ENCODE assay signal across 13 mouse cellular contexts in the genomic region with DNA sequence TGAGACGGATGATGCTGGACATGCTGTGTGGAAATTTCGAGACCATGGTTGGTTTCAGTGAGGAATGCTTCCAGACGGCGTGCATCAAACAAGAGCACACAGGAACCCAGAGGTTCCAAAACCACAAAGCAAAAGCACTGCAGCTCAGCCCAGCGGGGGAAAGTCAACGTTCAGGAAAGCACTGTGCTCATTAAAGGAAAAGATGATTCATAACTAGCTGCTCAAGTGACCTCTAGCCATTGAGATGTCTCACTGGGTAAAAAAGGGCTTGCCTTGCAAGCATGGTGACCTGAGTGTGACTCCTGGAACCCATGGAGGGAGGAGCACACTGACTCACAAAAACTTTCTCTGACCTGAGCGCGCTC. TPM values are rescaled to one million over a fixed set of nuclear protein-coding genes. Genes with fewer than 3 reads are reported as not detected.
A peak's percentile ranks its signal among the peaks of the same experiment; 100 is the strongest.
DNase-seq lines count a peak whose midpoint lies in the region; ATAC-seq and TF ChIP-seq lines count a peak whose summit lies in the region.
"Had no signal": no experiment of that assay in that cellular context is flagged by ENCODE, and none has a peak within 500 bp of the region (broad histone marks: within the 10 kb centered on the region; RNA-seq: fewer than 3 reads in every experiment).

No protein-coding gene starts in this region.

- peak overlapping the region; percentile 31 for H3ac ChIP-seq in C2C12 (ENCODE audit: control insufficient read depth, insufficient read length, low read depth)

- no peak overlapping the region for H3K4me3 ChIP-seq in kidney, postnatal 0 days (replicated peaks; ENCODE audit: low read depth, low read length)
- H3K4me3 ChIP-seq in C2C12 (ENCODE audit: insufficient read depth, poor library complexity, severe bottlenecking) (no peak overlapping the region), E14TG2a.4 (replicated peaks; ENCODE audit: low read length) (peak overlapping the region; percentile 32)
- H3K4me3 ChIP-seq in liver, postnatal 0 days (ENCODE audit: low read depth, low read length): no peak overlapping the region
- H3K4me3 ChIP-seq in heart, embryonic 12.5 days: no peak overlapping the region
- H3K4me3 ChIP-seq: erythroblast, embryonic 14.5 days; heart, embryonic 10.5 days; intestine, embryonic 15.5 days; limb, embryonic 10.5 days had no signal

- 0 out of 2 replicates have a peak, but pooled peaks cover 6% of the 10 kb centered on the region for H3K4me1 ChIP-seq in kidney, postnatal 0 days (replicated peaks; ENCODE audit: insufficient read depth, low read length)
- H3K4me1 ChIP-seq in E14TG2a.4 (replicated peaks; ENCODE audit: low read depth, low read length): peaks cover 75% of the 10 kb centered on the region
- H3K4me1 ChIP-seq in liver, postnatal 0 days (ENCODE audit: insufficient read depth): peaks cover 7% of the 10 kb centered on the region
- peaks cover 16% of the 10 kb centered on the region; the same call in 1 of the 2 replicates for H3K4me1 ChIP-seq in heart, embryonic 12.5 days (replicated peaks)

- H3K9ac ChIP-seq in kidney, postnatal 0 days (ENCODE audit: low read depth, low read length): no peak overlapping the region
- no peak overlapping the region for H3K9ac ChIP-seq in liver, postnatal 0 days (replicated peaks)
- no peak overlapping the region for H3K9ac ChIP-seq in heart, embryonic 12.5 days
- H3K9ac ChIP-seq: intestine, embryonic 15.5 days had no signal

- no peaks in the 10 kb centered on the region for H3K9me3 ChIP-seq in kidney, postnatal 0 days (replicated peaks; ENCODE audit: low read length)
- no peaks in the 10 kb centered on the region for H3K9me3 ChIP-seq in E14TG2a.4 (ENCODE audit: low read length)
- no peaks in the 10 kb centered on the region for H3K9me3 ChIP-seq in liver, postnatal 0 days (ENCODE audit: low read length)
- H3K9me3 ChIP-seq in heart, embryonic 12.5 days (replicated peaks): no peaks in the 10 kb centered on the region
- H3K9me3 ChIP-seq: heart, embryonic 10.5 days; intestine, embryonic 15.5 days; limb, embryonic 10.5 days had no signal

- no peak for TF ChIP-seq CTCF in kidney, postnatal 0 days (IDR thresholded peaks at IDR 0.05; ENCODE audit: low read depth)
- TF ChIP-seq CTCF in C2C12 (IDR thresholded peaks at IDR 0.05; ENCODE audit: control insufficient read depth, insufficient read depth, insufficient read length): no peak
- no peak for TF ChIP-seq CTCF in E14TG2a.4 (conservative IDR thresholded peaks at IDR 0.05; ENCODE audit: low read length)
- no peak for TF ChIP-seq CTCF in liver, postnatal 0 days (IDR thresholded peaks at IDR 0.05; ENCODE audit: low read depth)

- no peak overlapping the region for H3K4me2 ChIP-seq in kidney, postnatal 0 days (ENCODE audit: low read length)
- peak overlapping the region; percentile 4; the same call in 1 of the 2 replicates for H3K4me2 ChIP-seq in liver, postnatal 0 days (ENCODE audit: low read depth, low read length)
- H3K4me2 ChIP-seq in heart, embryonic 12.5 days: no peak overlapping the region
- H3K4me2 ChIP-seq: intestine, embryonic 15.5 days had no signal

- no peak for TF ChIP-seq EP300 in liver, postnatal 0 days (IDR thresholded peaks at IDR 0.05; ENCODE audit: low read depth)

- no peaks in the 10 kb centered on the region for H3K27me3 ChIP-seq in kidney, postnatal 0 days (ENCODE audit: insufficient read depth, low read length)
- H3K27me3 ChIP-seq in C2C12 (ENCODE audit: control insufficient read depth, insufficient read depth, insufficient read length): no peaks in the 10 kb centered on the region
- H3K27me3 ChIP-seq in E14TG2a.4 (ENCODE audit: insufficient read depth, low read length): no peaks in the 10 kb centered on the region
- no peaks in the 10 kb centered on the region for H3K27me3 ChIP-seq in liver, postnatal 0 days (ENCODE audit: insufficient read depth, low read length)
- H3K27me3 ChIP-seq in heart, embryonic 12.5 days (replicated peaks): no peaks in the 10 kb centered on the region
- H3K27me3 ChIP-seq: intestine, embryonic 15.5 days had no signal

- H3K79me3 ChIP-seq in C2C12 (ENCODE audit: low read depth): peaks cover 10% of the 10 kb centered on the region

- H3K79me2 ChIP-seq in C2C12 (ENCODE audit: control insufficient read depth, insufficient read depth): peaks cover 58% of the 10 kb centered on the region

- ATAC-seq in kidney, postnatal 0 days (replicated peaks; ENCODE audit: low FRiP score, low read depth): peak; percentile 5; the same call in 1 of the 2 replicates
- ATAC-seq in liver, postnatal 0 days: no peak
- ATAC-seq in heart, embryonic 12.5 days (ENCODE audit: insufficient number of reproducible peaks, low FRiP score): no peak
- ATAC-seq: intestine, embryonic 15.5 days had no signal

- peak; percentile 57 for DNase-seq in kidney, postnatal 0 days (ENCODE audit: low spot score)
- DNase-seq in kidney, adult 11 months: no peak
- no peak for DNase-seq in liver, postnatal 0 days
- no peak for DNase-seq in cerebellum, adult 18-20 months
- DNase-seq: cerebellum, postnatal 36 days; lung, postnatal 14 days had no signal

- no peaks in the 10 kb centered on the region for H3K36me3 ChIP-seq in kidney, postnatal 0 days (ENCODE audit: insufficient read depth, low read length)
- H3K36me3 ChIP-seq in C2C12 (ENCODE audit: control insufficient read depth, insufficient read depth) (peaks cover 10% of the 10 kb centered on the region), E14TG2a.4 (ENCODE audit: insufficient read depth, low read length) (peaks cover 77% of the 10 kb centered on the region)
- no peaks in the 10 kb centered on the region for H3K36me3 ChIP-seq in liver, postnatal 0 days (replicated peaks; ENCODE audit: insufficient read depth, low read length)
- no peaks in the 10 kb centered on the region for H3K36me3 ChIP-seq in heart, embryonic 12.5 days
- H3K36me3 ChIP-seq: heart, embryonic 10.5 days; intestine, embryonic 15.5 days; limb, embryonic 10.5 days had no signal

- H3K27ac ChIP-seq in kidney, postnatal 0 days: peak overlapping the region; percentile 63
- no peak overlapping the region for H3K27ac ChIP-seq in liver, postnatal 0 days (ENCODE audit: low read depth)
- H3K27ac ChIP-seq in heart, embryonic 12.5 days (ENCODE audit: poor library complexity, severe bottlenecking): no peak overlapping the region
- H3K27ac ChIP-seq: heart, embryonic 10.5 days; intestine, embryonic 15.5 days; limb, embryonic 10.5 days had no signal

- 45% methylated on average over 8 of the region's 8 CpGs for WGBS in kidney, postnatal 0 days
- WGBS in liver, postnatal 0 days (ENCODE audit: insufficient replicate concordance): 55% methylated on average over 8 of the region's 8 CpGs
- 81% methylated on average over 8 of the region's 8 CpGs for WGBS in heart, embryonic 12.5 days

TF ChIP-seq in C2C12, 6 proteins besides CTCF, POLR2A, EP300 and RAD21:
- TF ChIP-seq FOSL1 (IDR thresholded peaks at IDR 0.05; ENCODE audit: insufficient read depth, low read length, poor library complexity, severe bottlenecking) (no peak), MAX (IDR thresholded peaks at IDR 0.05) (peak; percentile 68)

RNA-seq across cellular contexts. Expression of a gene that starts 47.7 kb away (rescaled TPM):
- 6.6 and 6.9 TPM in 2 replicates for polyA plus RNA-seq in kidney, postnatal 0 days (2015; fragmentation: Nextera tagmentation; extraction: Ambion mirVana)
- 9.0 TPM for polyA plus RNA-seq in C2C12 (2012; fragmentation: generic; extraction: Trizol)
- 1.1 and 1.2 TPM in 2 replicates for polyA plus RNA-seq in liver, postnatal 0 days (2015; fragmentation: Nextera tagmentation; extraction: Ambion mirVana)
- 2.2 TPM in 2 replicates for polyA plus RNA-seq in heart, embryonic 12.5 days (2016; fragmentation: Nextera tagmentation; extraction: Ambion mirVana)
